9 mouse cellular contexts compared by ENCODE assay signal in the genomic region with DNA sequence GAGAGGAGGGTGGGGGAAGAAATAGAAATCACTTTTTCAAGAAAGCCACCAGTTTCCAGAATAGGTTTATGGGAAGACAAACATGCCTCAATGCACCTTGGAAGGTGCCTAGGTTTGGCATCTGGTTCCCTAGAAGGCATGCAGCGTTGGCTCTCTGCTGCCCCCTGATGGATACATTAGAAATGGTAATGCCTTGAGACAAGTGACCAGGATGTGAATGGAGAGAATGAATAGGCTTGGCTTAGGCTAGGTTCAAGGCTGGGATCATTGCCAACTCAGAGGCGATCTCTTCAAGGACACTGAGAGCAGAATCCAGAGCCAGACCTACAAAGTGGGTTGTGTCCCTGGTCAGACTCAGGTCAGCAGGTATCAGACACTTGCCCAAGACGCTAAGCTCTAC. TPM values are rescaled to one million over a fixed set of nuclear protein-coding genes. Genes with fewer than 3 reads are reported as not detected.
A peak's percentile ranks its signal among the peaks of the same experiment; 100 is the strongest.
DNase-seq lines count a peak whose midpoint lies in the region; ATAC-seq lines count a peak whose summit lies in the region.
"Had no signal": no experiment of that assay in that cellular context is flagged by ENCODE, and none has a peak within 500 bp of the region (broad histone marks: within the 10 kb centered on the region; RNA-seq: fewer than 3 reads in every experiment).

No protein-coding gene starts in this region.

- no peak overlapping the region for H3K27ac ChIP-seq in midbrain, embryonic 11.5 days (ENCODE audit: low read depth, low read length)
- no peak overlapping the region for H3K27ac ChIP-seq in midbrain, embryonic 13.5 days
- no peak overlapping the region for H3K27ac ChIP-seq in hindbrain, embryonic 14.5 days
- H3K27ac ChIP-seq in limb, embryonic 10.5 days, result no peak overlapping the region
- H3K27ac ChIP-seq: neural tube, embryonic 12.5 days had no signal

- H3K4me3 ChIP-seq in midbrain, embryonic 11.5 days (ENCODE audit: low read depth, low read length), result no peak overlapping the region
- no peak overlapping the region for H3K4me3 ChIP-seq in midbrain, embryonic 13.5 days (replicated peaks)
- no peak overlapping the region for H3K4me3 ChIP-seq in hindbrain, embryonic 14.5 days (replicated peaks; ENCODE audit: low read length)
- H3K4me3 ChIP-seq in limb, embryonic 10.5 days, result no peak overlapping the region
- H3K4me3 ChIP-seq: neural tube, embryonic 12.5 days had no signal

- no peaks in the 10 kb centered on the region for H3K4me1 ChIP-seq in midbrain, embryonic 11.5 days (ENCODE audit: control insufficient read depth, insufficient read depth, low read length)
- H3K4me1 ChIP-seq in midbrain, embryonic 13.5 days (replicated peaks), result no peaks in the 10 kb centered on the region
- no peaks in the 10 kb centered on the region for H3K4me1 ChIP-seq in hindbrain, embryonic 14.5 days (replicated peaks; ENCODE audit: control insufficient read depth, insufficient read depth, low read length)
- H3K4me1 ChIP-seq in limb, embryonic 10.5 days, result no peaks in the 10 kb centered on the region
- H3K4me1 ChIP-seq: neural tube, embryonic 12.5 days had no signal

- 21% methylated on average over 3 of the region's 3 CpGs for WGBS in midbrain, embryonic 11.5 days
- WGBS in midbrain, embryonic 13.5 days, result 17% methylated on average over 3 of the region's 3 CpGs
- 17% methylated on average over 3 of the region's 3 CpGs for WGBS in hindbrain, embryonic 14.5 days
- WGBS in limb, embryonic 10.5 days, result 28% methylated on average over 3 of the region's 3 CpGs

- H3K9ac ChIP-seq in midbrain, embryonic 11.5 days (ENCODE audit: low read length), result no peak overlapping the region
- no peak overlapping the region for H3K9ac ChIP-seq in midbrain, embryonic 13.5 days (replicated peaks)
- no peak overlapping the region for H3K9ac ChIP-seq in hindbrain, embryonic 14.5 days
- H3K9ac ChIP-seq: neural tube, embryonic 12.5 days had no signal

- no peak for ATAC-seq in midbrain, embryonic 11.5 days (ENCODE audit: low FRiP score)
- no peak; the same call in 1 of the 2 replicates for ATAC-seq in midbrain, embryonic 13.5 days
- no peak for ATAC-seq in hindbrain, embryonic 14.5 days (ENCODE audit: low FRiP score)
- peak; percentile 86; the same call in 1 of the 2 replicates for ATAC-seq in neutrophil, adult 5-6 weeks (ENCODE audit: extremely low read depth, insufficient number of reproducible peaks, low FRiP score, poor library complexity, severe bottlenecking)

- H3K27me3 ChIP-seq in midbrain, embryonic 11.5 days (ENCODE audit: control insufficient read depth, insufficient read depth, low read length), result no peaks in the 10 kb centered on the region
- peaks cover 4% of the 10 kb centered on the region; the same call in 1 of the 2 replicates for H3K27me3 ChIP-seq in midbrain, embryonic 13.5 days
- H3K27me3 ChIP-seq in hindbrain, embryonic 14.5 days (ENCODE audit: control insufficient read depth, insufficient read depth, low read length), result no peaks in the 10 kb centered on the region
- no peaks in the 10 kb centered on the region for H3K27me3 ChIP-seq in limb, embryonic 10.5 days (ENCODE audit: low read depth, poor library complexity, severe bottlenecking)
- H3K27me3 ChIP-seq: neural tube, embryonic 12.5 days had no signal

- no peak overlapping the region for H3K4me2 ChIP-seq in midbrain, embryonic 11.5 days
- H3K4me2 ChIP-seq in midbrain, embryonic 13.5 days (replicated peaks), result no peak overlapping the region
- H3K4me2 ChIP-seq in hindbrain, embryonic 14.5 days (replicated peaks), result no peak overlapping the region
- H3K4me2 ChIP-seq: neural tube, embryonic 12.5 days had no signal

- no peaks in the 10 kb centered on the region for H3K36me3 ChIP-seq in midbrain, embryonic 11.5 days (ENCODE audit: control insufficient read depth, insufficient read depth, low read length)
- no peaks in the 10 kb centered on the region for H3K36me3 ChIP-seq in midbrain, embryonic 13.5 days
- H3K36me3 ChIP-seq in hindbrain, embryonic 14.5 days (replicated peaks; ENCODE audit: control insufficient read depth, insufficient read depth), result no peaks in the 10 kb centered on the region
- H3K36me3 ChIP-seq in limb, embryonic 10.5 days, result no peaks in the 10 kb centered on the region
- H3K36me3 ChIP-seq: neural tube, embryonic 12.5 days had no signal

- peak; percentile 96 for DNase-seq in midbrain, embryonic 11.5 days (ENCODE audit: low spot score, missing footprints)
- peak; percentile 57 for DNase-seq in adrenal gland, adult 8-10 months
- peak; percentile 83 for DNase-seq in embryo, embryonic 10.5 days (ENCODE audit: low spot score)
- peak; percentile 73 for DNase-seq in hindbrain, embryonic 14.5 days (ENCODE audit: low spot score)
- DNase-seq in limb, embryonic 10.5 days (ENCODE audit: low spot score), result peak; percentile 66
- peak; percentile 58 for DNase-seq in testis, postnatal 14 days (ENCODE audit: low spot score)

- no peaks in the 10 kb centered on the region for H3K9me3 ChIP-seq in midbrain, embryonic 11.5 days (ENCODE audit: control insufficient read depth, low read length)
- no peaks in the 10 kb centered on the region for H3K9me3 ChIP-seq in midbrain, embryonic 13.5 days
- no peaks in the 10 kb centered on the region for H3K9me3 ChIP-seq in hindbrain, embryonic 14.5 days (ENCODE audit: control insufficient read depth, low read length)
- H3K9me3 ChIP-seq in limb, embryonic 10.5 days (replicated peaks), result no peaks in the 10 kb centered on the region
- H3K9me3 ChIP-seq: neural tube, embryonic 12.5 days had no signal

RNA-seq across cellular contexts. Expression of gene Ube2i, which starts 10.6 kb away (rescaled TPM):
- polyA plus RNA-seq in midbrain, embryonic 11.5 days (2014; fragmentation: Nextera tagmentation; extraction: Ambion mirVana), result 863 and 877 TPM in 2 replicates
- polyA plus RNA-seq in midbrain, embryonic 13.5 days (2015; fragmentation: Nextera tagmentation; extraction: Ambion mirVana), result 672 and 679 TPM in 2 replicates
- 100 to 1,000 TPM; 249 to 283 (median 265) TPM for total RNA-seq in adrenal gland, adult 8-10 months (2022)
- polyA plus RNA-seq in hindbrain, embryonic 14.5 days (2014; fragmentation: Nextera tagmentation; extraction: Ambion mirVana), result 430 and 441 TPM in 2 replicates
- 974 and 998 TPM in 2 replicates for polyA plus RNA-seq in limb, embryonic 10.5 days (2016; fragmentation: Nextera tagmentation; extraction: Ambion mirVana)
- 303 and 329 TPM in 2 replicates for total RNA-seq in neutrophil, adult 5-6 weeks (2017)

RNA-seq across cellular contexts. Expression of gene Prss34, which starts 13.2 kb away (rescaled TPM):
- polyA plus RNA-seq in midbrain, embryonic 11.5 days (2014; fragmentation: Nextera tagmentation; extraction: Ambion mirVana), result not detected in 2 replicates
- polyA plus RNA-seq in midbrain, embryonic 13.5 days (2015; fragmentation: Nextera tagmentation; extraction: Ambion mirVana), result not detected in 2 replicates
- total RNA-seq in adrenal gland, adult 8-10 months (2022), result under 1 TPM in 3 of 4 experiments, not detected in 1; 0.31 to 0.56 (median 0.41) TPM
- polyA plus RNA-seq in hindbrain, embryonic 14.5 days (2014; fragmentation: Nextera tagmentation; extraction: Ambion mirVana), result not detected in 2 replicates
- polyA plus RNA-seq in limb, embryonic 10.5 days (2016; fragmentation: Nextera tagmentation; extraction: Ambion mirVana), result not detected in 2 replicates
- total RNA-seq in neutrophil, adult 5-6 weeks (2017), result 0.58 TPM in 1 of 2 replicates, not detected in the other
- polyA plus RNA-seq: neural tube, embryonic 12.5 days had no signal

RNA-seq across cellular contexts. Expression of gene Prss28, which starts 23.4 kb away (rescaled TPM):
- not detected in 2 replicates for polyA plus RNA-seq in midbrain, embryonic 11.5 days (2014; fragmentation: Nextera tagmentation; extraction: Ambion mirVana)
- polyA plus RNA-seq in midbrain, embryonic 13.5 days (2015; fragmentation: Nextera tagmentation; extraction: Ambion mirVana), result not detected in 2 replicates
- total RNA-seq in adrenal gland, adult 8-10 months (2022), result not detected
- not detected in 2 replicates for polyA plus RNA-seq in hindbrain, embryonic 14.5 days (2014; fragmentation: Nextera tagmentation; extraction: Ambion mirVana)
- not detected in 2 replicates for polyA plus RNA-seq in limb, embryonic 10.5 days (2016; fragmentation: Nextera tagmentation; extraction: Ambion mirVana)
- not detected in 2 replicates for total RNA-seq in neutrophil, adult 5-6 weeks (2017)
- polyA plus RNA-seq: neural tube, embryonic 12.5 days had no signal

RNA-seq across cellular contexts. Expression of gene Baiap3, which starts 28.9 kb away (rescaled TPM):
- 1.3 and 1.4 TPM in 2 replicates for polyA plus RNA-seq in midbrain, embryonic 11.5 days (2014; fragmentation: Nextera tagmentation; extraction: Ambion mirVana)
- 8.7 and 9.2 TPM in 2 replicates for polyA plus RNA-seq in midbrain, embryonic 13.5 days (2015; fragmentation: Nextera tagmentation; extraction: Ambion mirVana)
- 10 to 100 TPM; 12.8 to 44.5 (median 22.1) TPM for total RNA-seq in adrenal gland, adult 8-10 months (2022)
- 10.8 and 15.9 TPM in 2 replicates for polyA plus RNA-seq in hindbrain, embryonic 14.5 days (2014; fragmentation: Nextera tagmentation; extraction: Ambion mirVana)
- polyA plus RNA-seq in limb, embryonic 10.5 days (2016; fragmentation: Nextera tagmentation; extraction: Ambion mirVana), result 0.49 and 0.93 TPM in 2 replicates
- 5.4 and 7.8 TPM in 2 replicates for total RNA-seq in neutrophil, adult 5-6 weeks (2017)

RNA-seq across cellular contexts. Expression of gene Prss29, which starts 33.4 kb away (rescaled TPM):
- not detected in 2 replicates for polyA plus RNA-seq in midbrain, embryonic 11.5 days (2014; fragmentation: Nextera tagmentation; extraction: Ambion mirVana)
- polyA plus RNA-seq in midbrain, embryonic 13.5 days (2015; fragmentation: Nextera tagmentation; extraction: Ambion mirVana), result not detected in 2 replicates
- not detected for total RNA-seq in adrenal gland, adult 8-10 months (2022)
- not detected in 2 replicates for polyA plus RNA-seq in hindbrain, embryonic 14.5 days (2014; fragmentation: Nextera tagmentation; extraction: Ambion mirVana)
- polyA plus RNA-seq in limb, embryonic 10.5 days (2016; fragmentation: Nextera tagmentation; extraction: Ambion mirVana), result not detected in 2 replicates
- total RNA-seq in neutrophil, adult 5-6 weeks (2017), result not detected in 2 replicates
- polyA plus RNA-seq: neural tube, embryonic 12.5 days had no signal
